Comparison of ENCODE assay signal across 8 mouse cellular contexts in the genomic region with DNA sequence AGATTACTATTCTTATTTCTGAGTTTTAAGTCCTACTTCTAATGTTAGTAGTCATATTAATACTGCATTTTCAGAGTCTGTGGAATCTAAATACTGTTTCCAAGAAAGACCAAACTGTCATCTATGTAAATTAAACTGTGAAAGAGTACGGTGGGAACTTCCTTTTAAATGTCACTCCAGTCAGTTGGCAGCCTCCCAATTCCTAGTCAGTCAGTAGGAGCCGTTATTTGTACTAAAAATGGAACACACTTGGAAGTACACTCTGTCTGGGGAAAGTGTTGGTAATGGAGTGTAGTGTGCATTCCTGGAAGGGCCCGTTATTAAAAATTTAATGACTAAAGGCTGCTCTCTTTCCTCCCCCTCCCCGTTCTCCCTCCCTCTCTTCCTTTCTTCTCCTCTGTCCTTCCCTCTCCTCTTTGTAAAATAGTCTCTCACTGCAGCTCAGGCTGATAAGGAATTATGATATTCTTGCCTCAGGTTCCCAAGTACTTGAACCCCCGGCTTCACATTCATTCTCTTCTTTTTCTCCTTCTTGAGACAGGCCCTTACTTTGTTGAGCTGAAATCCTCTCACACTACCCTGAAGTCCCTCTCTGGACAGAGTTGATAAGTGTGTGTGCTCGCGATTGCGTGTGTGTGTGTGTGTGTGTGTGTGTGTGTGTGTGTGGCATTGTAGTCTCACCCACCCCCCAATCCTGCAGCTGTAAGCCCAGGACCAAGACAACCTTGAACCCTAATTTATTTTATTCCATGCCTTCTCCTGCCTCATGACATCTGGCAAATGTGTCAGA. TPM values are rescaled to one million over a fixed set of nuclear protein-coding genes. Genes with fewer than 3 reads are reported as not detected.
DNase-seq lines count a peak whose midpoint lies in the region; ATAC-seq lines count a peak whose summit lies in the region.

No protein-coding gene starts in this region.

- no peaks in the 10 kb centered on the region for H3K27me3 ChIP-seq in heart, embryonic 12.5 days (replicated peaks)
- no peaks in the 10 kb centered on the region for H3K27me3 ChIP-seq in lung, embryonic 15.5 days

- peak overlapping the region; percentile 40 for H3K4me2 ChIP-seq in heart, embryonic 12.5 days
- no peak overlapping the region for H3K4me2 ChIP-seq in lung, embryonic 15.5 days

- H3K9me3 ChIP-seq in heart, embryonic 12.5 days (replicated peaks) = 0 out of 2 replicates have a peak, but pooled peaks cover 5% of the 10 kb centered on the region
- no peaks in the 10 kb centered on the region for H3K9me3 ChIP-seq in lung, embryonic 15.5 days

- no peak for ATAC-seq in heart, embryonic 12.5 days (ENCODE audit: insufficient number of reproducible peaks, low FRiP score)
- peak; percentile 75; the same call in 1 of the 2 replicates for ATAC-seq in lung, embryonic 15.5 days (ENCODE audit: borderline replicate concordance, extremely low read depth, low FRiP score, low TSS enrichment)

- no peaks in the 10 kb centered on the region for H3K36me3 ChIP-seq in heart, embryonic 12.5 days
- no peaks in the 10 kb centered on the region for H3K36me3 ChIP-seq in lung, embryonic 15.5 days

- H3K9ac ChIP-seq in heart, embryonic 12.5 days = no peak overlapping the region
- no peak overlapping the region for H3K9ac ChIP-seq in lung, embryonic 15.5 days

- 28% methylated on average over 8 of the region's 8 CpGs for WGBS in heart, embryonic 12.5 days
- WGBS in lung, embryonic 15.5 days = 22% methylated on average over 8 of the region's 8 CpGs

- no peak overlapping the region for H3K4me3 ChIP-seq in heart, embryonic 12.5 days
- H3K4me3 ChIP-seq in lung, embryonic 15.5 days = no peak overlapping the region

- intact Hi-C loops in heart, postnatal 25 days (cut with DNase I) = loop anchor here (5.0 kb wide), 1 partner anchor 90 kb away; no protein-coding TSS in a partner anchor

- peaks cover 45% of the 10 kb centered on the region for H3K4me1 ChIP-seq in heart, embryonic 12.5 days (replicated peaks)
- H3K4me1 ChIP-seq in lung, embryonic 15.5 days = peaks cover 10% of the 10 kb centered on the region; the same call in 1 of the 2 replicates

- H3K27ac ChIP-seq in heart, embryonic 12.5 days (ENCODE audit: poor library complexity, severe bottlenecking) = peak overlapping the region; percentile 93
- peak overlapping the region; percentile 83 for H3K27ac ChIP-seq in lung, embryonic 15.5 days

- DNase-seq in heart, adult 11 months = peak; percentile 95
- no peak for DNase-seq in heart, postnatal 25 days (ENCODE audit: low spot score)
- DNase-seq in Muller cell, postnatal 12 days (ENCODE audit: inconsistent ontology term) = peak; percentile 28
- DNase-seq in urinary bladder, adult 18-20 months (ENCODE audit: low spot score in 2 of 2) = no peak
- DNase-seq in yolk sac, embryonic 10.5 days (ENCODE audit: low spot score) = no peak
- DNase-seq in left cerebral cortex, adult 8-10 months (ENCODE audit: low spot score in 2 of 2) = no peak

RNA-seq across cellular contexts. Expression of a gene that starts 28.5 kb away (rescaled TPM):
- 10 to 100 TPM; 74.2 to 92.2 TPM for total RNA-seq in heart, postnatal 25 days (2021)
- polyA plus RNA-seq in heart, embryonic 12.5 days (2016; fragmentation: Nextera tagmentation; extraction: Ambion mirVana) = 222 and 229 TPM in 2 replicates
- polyA plus RNA-seq in lung, embryonic 15.5 days (2015; fragmentation: Nextera tagmentation; extraction: Ambion mirVana) = 222 and 233 TPM in 2 replicates
- total RNA-seq in left cerebral cortex, adult 8-10 months (2022) = 100 to 1,000 TPM in 3 of 4 experiments, 10 to 100 TPM in 1; 95.2 to 110 (median 106) TPM

RNA-seq across cellular contexts. Expression of a gene that starts 38.2 kb away (rescaled TPM):
- total RNA-seq in heart, postnatal 25 days (2021) = 10 to 100 TPM; 76.4 to 89.1 TPM
- polyA plus RNA-seq in heart, embryonic 12.5 days (2016; fragmentation: Nextera tagmentation; extraction: Ambion mirVana) = 76.1 and 80.8 TPM in 2 replicates
- 36.0 and 38.2 TPM in 2 replicates for polyA plus RNA-seq in lung, embryonic 15.5 days (2015; fragmentation: Nextera tagmentation; extraction: Ambion mirVana)
- 10 to 100 TPM; 64.0 to 86.2 (median 81.6) TPM for total RNA-seq in left cerebral cortex, adult 8-10 months (2022)

RNA-seq across cellular contexts. Expression of a gene that starts 53.1 kb away (rescaled TPM):
- 100 to 1,000 TPM; 171 to 175 TPM for total RNA-seq in heart, postnatal 25 days (2021)
- 24.7 and 26.3 TPM in 2 replicates for polyA plus RNA-seq in heart, embryonic 12.5 days (2016; fragmentation: Nextera tagmentation; extraction: Ambion mirVana)
- polyA plus RNA-seq in lung, embryonic 15.5 days (2015; fragmentation: Nextera tagmentation; extraction: Ambion mirVana) = 11.6 and 11.9 TPM in 2 replicates
- 10 to 100 TPM; 12.2 to 20.3 (median 14.2) TPM for total RNA-seq in left cerebral cortex, adult 8-10 months (2022)

Comparison
In these comparisons a context has a peak if more than half of its experiments do, and no peak if none do; other contexts are left out.
1. DNase-seq: peak in heart, adult 11 months (single experiment) and Muller cell, postnatal 12 days (single experiment); none in heart, postnatal 25 days (single experiment), urinary bladder, adult 18-20 months (0 of 2), yolk sac, embryonic 10.5 days (single experiment) and left cerebral cortex, adult 8-10 months (0 of 2).
2. RNA of a gene that starts 53.1 kb away (total RNA-seq): 171 to 175 TPM in heart, postnatal 25 days; 12.2 to 20.3 TPM in left cerebral cortex, adult 8-10 months; every median in the first group is over 4 times any median in the second.